Mouse (Mus musculus) intestine, postnatal 0 days (tissue): Measurements from ENCODE around the gene Map3k19. TPM values are rescaled to one million over a fixed set of nuclear protein-coding genes. Genes with fewer than 3 reads are reported as not detected.

ENCODE experiments used
- ATAC-seq: fragments of 200-750 bp; cut with Nextera tagmentation; 2 replicates; pipeline ENCODE4 v1.8.0; 2017; ENCODE audit warnings: mild to moderate bottlenecking, moderate TSS enrichment, moderate library complexity
- H3K27ac ChIP-seq: fragments of 300-500 bp; sonication (generic); 2 replicates; pipeline ENCODE4 v1.5.1; 2014; ENCODE audit warnings: mild to moderate bottlenecking, low read depth, low read length, moderate library complexity
- H3K27me3 ChIP-seq: fragments of 300-500 bp; sonication (generic); replicated peaks from 2 replicates; pipeline ENCODE4 v1.6.1; 2014; ENCODE audit warnings: low read length, mixed read lengths; ENCODE audit not compliant: control insufficient read depth, insufficient read depth
- H3K36me3 ChIP-seq: fragments of 300-500 bp; sonication (generic); 2 replicates; pipeline ENCODE4 v1.6.1; 2014; ENCODE audit warnings: mild to moderate bottlenecking, moderate library complexity; ENCODE audit not compliant: control insufficient read depth, insufficient read depth
- H3K4me1 ChIP-seq: fragments of 300-500 bp; sonication (generic); replicated peaks from 2 replicates; pipeline ENCODE4 v1.6.1; 2014; ENCODE audit warnings: antibody characterized with exemption, low read length, mixed read lengths; ENCODE audit not compliant: control insufficient read depth, insufficient read depth
- H3K4me2 ChIP-seq: fragments of 300-500 bp; sonication (generic); replicated peaks from 2 replicates; pipeline ENCODE4 v1.6.1; 2014; ENCODE audit warnings: low read depth, mild to moderate bottlenecking, moderate library complexity
- H3K4me3 ChIP-seq: fragments of 300-500 bp; sonication (generic); 2 replicates; pipeline ENCODE4 v1.5.1; 2014; ENCODE audit warnings: low read depth, low read length
- H3K9ac ChIP-seq: fragments of 300-500 bp; sonication (generic); 2 replicates; pipeline ENCODE4 v1.6.1; 2014; ENCODE audit warnings: mild to moderate bottlenecking, low read depth, low read length
- H3K9me3 ChIP-seq: fragments of 300-500 bp; sonication (generic); 2 replicates; pipeline ENCODE4 v1.6.1; 2016; ENCODE audit warnings: mixed run types; ENCODE audit not compliant: control insufficient read depth
- CTCF ChIP-seq: sonication (generic); IDR thresholded peaks from 2 replicates; pipeline ENCODE4 v1.5.1; 2016; ENCODE audit warnings: low read depth, mild to moderate bottlenecking, control low read depth, antibody characterized with exemption, moderate library complexity
- WGBS: fragments of 180-500 bp; shearing (Covaris S2); extraction: QIAGEN DNeasy Blood & Tissue Kit; methylation state at CpG from one replicate; pipeline ENCODE4 v1.1.7; 2014; 5-methylcytosine and 5-hydroxymethylcytosine counted together
- polyA plus RNA-seq: library from polyadenylated mRNA; unstranded; fragments of >200 nt; fragmentation: Nextera tagmentation; extraction: Ambion mirVana; gene quantifications from 2 replicates; pipeline ENCODE4 v1.2.1, GENCODE M21; 2015

Gene Map3k19
- polyA plus RNA-seq, 1 experiment from 2014 or later = not detected

DNA sequence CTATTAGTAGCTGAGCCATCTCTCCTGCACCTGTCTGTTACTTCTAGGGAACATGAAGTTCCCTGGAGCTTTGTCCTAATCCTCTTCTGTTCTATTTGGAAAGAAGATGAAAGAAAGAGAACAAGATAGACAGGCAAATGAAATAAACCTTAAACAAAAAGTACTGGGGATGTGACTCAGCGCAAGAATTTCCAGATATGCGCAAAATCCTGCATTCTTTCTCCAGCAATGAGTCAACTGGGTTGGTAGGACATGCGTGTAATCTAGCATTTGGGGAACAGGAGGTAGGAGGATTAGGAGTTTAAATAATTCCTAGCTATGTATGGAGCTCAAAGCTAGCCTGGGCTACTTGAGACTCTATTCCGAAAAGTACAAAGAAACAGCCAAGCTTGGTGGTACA is 5.7 kb upstream of the Map3k19 start:
- no peak for ATAC-seq
- H3K4me2 ChIP-seq = no peak overlapping the region
- no peaks in the 10 kb centered on the region for H3K9me3 ChIP-seq
- H3K4me1 ChIP-seq = no peaks in the 10 kb centered on the region
- H3K9ac ChIP-seq = no peak overlapping the region
- TF ChIP-seq CTCF = no peak
- 90% methylated on average over 4 of the region's 4 CpGs for WGBS
- no peak overlapping the region for H3K4me3 ChIP-seq
- no peaks in the 10 kb centered on the region for H3K36me3 ChIP-seq
- H3K27ac ChIP-seq = no peak overlapping the region
- no peaks in the 10 kb centered on the region for H3K27me3 ChIP-seq

GRCm38 (mm10) chr1:127859799-127860400 is 5.1 kb upstream of the Map3k19 start:
- no peak overlapping the region for H3K9ac ChIP-seq
- 56% methylated on average over 6 of the region's 6 CpGs for WGBS
- no peaks in the 10 kb centered on the region for H3K36me3 ChIP-seq
- no peak for ATAC-seq
- H3K4me3 ChIP-seq = no peak overlapping the region
- H3K9me3 ChIP-seq = no peaks in the 10 kb centered on the region
- H3K4me2 ChIP-seq = no peak overlapping the region
- TF ChIP-seq CTCF = no peak
- H3K27ac ChIP-seq = no peak overlapping the region
- no peaks in the 10 kb centered on the region for H3K27me3 ChIP-seq
- H3K4me1 ChIP-seq = no peaks in the 10 kb centered on the region

DNA sequence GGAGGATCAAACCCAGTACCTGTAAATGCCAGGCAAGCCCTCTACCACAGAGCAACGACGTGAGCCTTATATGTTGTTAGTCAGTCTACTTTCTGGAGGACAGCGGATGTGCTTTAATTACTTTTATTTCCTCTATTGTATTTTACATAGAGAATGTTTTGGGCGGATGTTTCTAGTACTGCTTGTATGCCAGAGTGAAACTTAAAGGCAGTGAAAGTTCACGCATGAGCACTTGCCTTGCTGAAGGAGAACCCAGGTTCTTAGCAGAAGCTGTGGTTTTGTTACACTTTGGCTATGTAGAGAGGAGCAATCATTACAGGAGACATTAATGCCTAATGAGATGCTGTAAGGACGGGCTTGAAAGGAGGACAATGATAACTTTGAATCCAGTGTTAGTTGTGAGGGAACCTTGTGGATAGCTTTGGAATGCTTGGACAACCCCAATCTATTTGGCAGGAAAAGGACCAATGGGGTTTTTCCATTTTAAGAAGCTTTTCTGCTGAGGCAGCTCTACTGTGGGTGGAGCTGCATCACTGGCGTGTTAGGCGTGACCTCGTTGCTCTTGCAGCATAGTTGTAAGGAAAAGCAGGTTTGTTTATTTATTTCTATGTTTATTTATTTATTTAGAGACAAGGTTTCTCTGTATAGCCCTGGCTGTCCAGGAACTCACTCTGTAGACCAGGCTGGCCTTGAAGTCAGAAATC is 4.3 kb upstream of the Map3k19 start:
- Histone ChIP-seq H3K9ac (no peak overlapping the region), H3K4me2 (no peak overlapping the region), H3K27me3 (no peaks in the 10 kb centered on the region), H3K36me3 (no peaks in the 10 kb centered on the region), H3K27ac (no peak overlapping the region), H3K4me3 (no peak overlapping the region), H3K9me3 (no peaks in the 10 kb centered on the region), H3K4me1 (no peaks in the 10 kb centered on the region)
- WGBS = 84% methylated on average over 9 of the region's 9 CpGs
- ATAC-seq = no peak
- TF ChIP-seq CTCF = no peak

GRCm38 (mm10) chr1:127850075-127850610 is 4.7 kb downstream of the Map3k19 start:
- Histone ChIP-seq H3K4me2 (no peak overlapping the region), H3K9ac (no peak overlapping the region), H3K27me3 (no peaks in the 10 kb centered on the region), H3K36me3 (no peaks in the 10 kb centered on the region), H3K4me3 (no peak overlapping the region), H3K4me1 (no peaks in the 10 kb centered on the region), H3K9me3 (0 out of 2 replicates have a peak, but pooled peaks cover 6% of the 10 kb centered on the region), H3K27ac (no peak overlapping the region)
- WGBS = 74% methylated on average over 7 of the region's 7 CpGs
- ATAC-seq = no peak
- no peak for TF ChIP-seq CTCF

DNA sequence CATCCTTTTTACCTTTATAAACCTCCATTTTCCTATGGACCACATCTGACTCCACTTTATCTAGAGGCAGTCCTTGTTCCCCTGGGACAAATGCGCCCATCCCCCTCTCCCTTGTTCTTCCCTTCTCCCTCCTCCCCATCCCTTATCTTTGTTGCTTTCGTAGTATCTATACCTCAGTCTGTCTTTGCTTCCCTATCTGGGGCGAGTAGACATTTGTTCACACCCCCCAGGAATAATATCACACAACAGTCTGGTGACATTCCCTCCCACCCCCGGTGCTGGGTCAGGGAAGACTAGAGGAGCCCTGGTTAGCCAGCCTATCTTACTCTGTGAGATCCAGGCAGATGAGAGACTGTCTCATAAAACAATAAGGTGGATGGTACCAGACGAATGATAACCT is 9.4 kb downstream of the Map3k19 start:
- no peaks in the 10 kb centered on the region for H3K36me3 ChIP-seq
- H3K9ac ChIP-seq = no peak overlapping the region
- WGBS = 83% methylated on average over 5 of the region's 5 CpGs

GRCm38 (mm10) chr1:127838602-127839001 is 16.2 kb downstream of the Map3k19 start:
- WGBS = 51% methylated on average over 1 of the region's 1 CpGs
- no peak for TF ChIP-seq CTCF
- no peak overlapping the region for H3K27ac ChIP-seq
- no peaks in the 10 kb centered on the region for H3K27me3 ChIP-seq
- H3K4me3 ChIP-seq = no peak overlapping the region
- no peaks in the 10 kb centered on the region for H3K9me3 ChIP-seq
- no peak overlapping the region for H3K4me2 ChIP-seq
- no peaks in the 10 kb centered on the region for H3K36me3 ChIP-seq
- H3K9ac ChIP-seq = no peak overlapping the region
- no peaks in the 10 kb centered on the region for H3K4me1 ChIP-seq
- no peak for ATAC-seq

More for the DNA sequence above, 9.4 kb downstream of the Map3k19 start:
- no peak overlapping the region for H3K4me3 ChIP-seq
- H3K4me2 ChIP-seq = no peak overlapping the region
- no peaks in the 10 kb centered on the region for H3K9me3 ChIP-seq
- H3K27ac ChIP-seq = no peak overlapping the region
- H3K27me3 ChIP-seq = no peaks in the 10 kb centered on the region
- no peak for ATAC-seq
- no peak for TF ChIP-seq CTCF
- H3K4me1 ChIP-seq = no peaks in the 10 kb centered on the region
